Mouse (Mus musculus) olfactory bulb, adult 2 months (tissue): ENCODE data around the gene Atp2a2.

Experiments used
- CTCF ChIP-seq: fragments of 200-500 bp; IDR thresholded peaks from 2 replicates; pipeline ENCODE4 v1.5.1; 2012; ENCODE audit warnings: low read depth, mild to moderate bottlenecking, low read length, moderate library complexity; ENCODE audit not compliant: insufficient read depth
- POLR2A ChIP-seq: fragments of 200-500 bp; IDR thresholded peaks from 2 replicates; pipeline ENCODE4 v1.6.1; 2012; ENCODE audit warnings: mild to moderate bottlenecking, low read depth, low read length, moderate library complexity; ENCODE audit not compliant: insufficient read depth

GRCm38 (mm10) chr5:122521130-122521473 is 19.1 kb upstream of the Atp2a2 start:
- TF ChIP-seq CTCF (no peak), POLR2A (no peak)
